Mouse (Mus musculus): ENCODE measurements around the gene Vil1. TPM values are rescaled to one million over a fixed set of nuclear protein-coding genes. Genes with fewer than 3 reads are reported as not detected.
"Not testable (repeated sequence)": the region's sequence is repeated elsewhere in the genome, so short reads cannot be mapped to it uniquely, and the experiment has no call there.

The Vil1 gene
- total RNA-seq, 2 experiments from 2014 or later = 0.52 to 1.1 TPM

GRCm38 (mm10) chr1:74386714-74387385, 22.3 kb upstream of the Vil1 start:
- peak; percentile 93 to 98 for DNase-seq (ENCODE audit: extremely low spot score in 1 of 2, low spot score in 1 of 2)

- DNase-seq (ENCODE audit: extremely low spot score in 1 of 2, low spot score in 1 of 2) = no peak
These were observed 21.7 kb upstream of the Vil1 start for GRCm38 (mm10) chr1:74387386-74387988.

GRCm38 (mm10) chr1:74388398-74388920, 20.7 kb upstream of the Vil1 start:
- no peak for DNase-seq (ENCODE audit: extremely low spot score in 1 of 2, low spot score in 1 of 2)

DNA sequence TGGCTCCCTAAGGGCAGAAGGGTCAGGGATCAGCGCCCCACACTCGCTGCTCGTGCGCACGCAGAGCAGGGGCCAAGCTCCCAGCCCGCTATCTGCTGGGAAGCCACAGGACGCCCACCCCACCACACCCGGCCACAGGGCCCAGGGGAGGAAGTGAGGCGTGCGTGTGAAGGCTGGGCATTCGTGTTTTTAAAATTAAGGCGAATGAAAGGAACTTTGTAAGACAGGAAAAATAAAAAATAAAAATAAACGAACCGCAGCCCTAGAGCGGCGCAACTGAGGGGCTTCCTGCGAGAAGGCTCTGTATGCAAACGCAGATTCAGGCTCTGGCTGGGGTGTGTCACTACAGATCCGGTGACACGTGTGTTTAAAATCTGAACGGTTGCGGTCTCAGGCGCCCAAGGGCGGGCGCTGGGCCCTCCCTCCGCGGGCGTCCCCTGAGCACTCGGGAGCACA, 19.3 kb upstream of the Vil1 start:
- no peak for DNase-seq (ENCODE audit: extremely low spot score in 1 of 2, low spot score in 1 of 2)

GRCm38 (mm10) chr1:74390287-74390906, 18.8 kb upstream of the Vil1 start:
- DNase-seq (ENCODE audit: extremely low spot score in 1 of 2, low spot score in 1 of 2) = peak in 1 of 2 experiments; percentile 54

- DNase-seq (ENCODE audit: extremely low spot score in 1 of 2, low spot score in 1 of 2) = peak; percentile 90 to 94
These were observed 18.0 kb upstream of the Vil1 start, which contains the start of gene Ctdsp1 for GRCm38 (mm10) chr1:74390924-74391748. Gene Ctdsp1 (plus strand): TSS chr1:74391509.

- DNase-seq (ENCODE audit: extremely low spot score in 1 of 2, low spot score in 1 of 2) = peak; percentile 28 to 43
These were observed 17.2 kb upstream of the Vil1 start for GRCm38 (mm10) chr1:74391844-74392441.

- no peak for DNase-seq (ENCODE audit: extremely low spot score in 1 of 2, low spot score in 1 of 2)
These were observed 16.7 kb upstream of the Vil1 start for GRCm38 (mm10) chr1:74392446-74392994.

- DNase-seq (ENCODE audit: extremely low spot score in 1 of 2, low spot score in 1 of 2) = no peak
These were observed 16.2 kb upstream of the Vil1 start for GRCm38 (mm10) chr1:74393010-74393409.

DNA sequence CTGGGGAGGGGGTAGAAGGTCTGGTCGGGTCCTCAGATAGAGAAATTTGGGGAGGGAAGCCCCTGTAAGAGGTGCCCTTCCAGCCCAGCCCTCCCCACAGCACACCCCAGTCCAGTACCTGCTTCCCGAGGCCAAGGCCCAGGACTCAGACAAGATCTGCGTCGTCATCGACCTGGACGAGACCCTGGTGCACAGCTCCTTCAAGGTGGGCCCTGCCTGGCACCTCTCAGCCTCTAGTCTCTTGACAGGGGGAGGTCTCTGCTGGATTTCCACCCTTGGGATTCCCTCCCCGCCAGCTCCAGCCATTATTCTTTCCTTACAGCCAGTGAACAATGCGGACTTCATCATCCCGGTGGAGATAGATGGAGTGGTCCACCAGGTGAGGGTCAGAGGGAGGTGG, 15.5 kb upstream of the Vil1 start:
- DNase-seq (ENCODE audit: extremely low spot score in 1 of 2, low spot score in 1 of 2) = no peak

DNA sequence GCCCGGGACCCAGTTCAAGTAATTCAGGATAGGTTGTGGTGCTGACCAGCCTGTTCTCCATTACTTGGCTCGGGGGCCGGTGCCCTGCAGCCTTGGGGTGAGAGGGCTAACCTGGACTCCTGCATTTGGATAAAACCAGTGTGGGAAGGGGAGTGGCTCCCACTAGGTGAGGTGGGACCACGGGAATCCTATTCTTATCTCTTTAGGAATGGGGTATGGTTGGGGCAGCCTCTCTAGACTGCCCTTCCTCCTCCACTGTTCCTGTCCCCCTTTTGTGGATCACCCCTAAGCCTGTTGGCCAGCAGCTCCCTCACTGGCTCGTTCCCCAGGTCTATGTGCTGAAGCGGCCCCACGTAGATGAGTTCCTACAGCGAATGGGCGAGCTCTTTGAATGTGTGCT, 14.9 kb upstream of the Vil1 start:
- no peak for DNase-seq (ENCODE audit: extremely low spot score in 1 of 2, low spot score in 1 of 2)

DNA sequence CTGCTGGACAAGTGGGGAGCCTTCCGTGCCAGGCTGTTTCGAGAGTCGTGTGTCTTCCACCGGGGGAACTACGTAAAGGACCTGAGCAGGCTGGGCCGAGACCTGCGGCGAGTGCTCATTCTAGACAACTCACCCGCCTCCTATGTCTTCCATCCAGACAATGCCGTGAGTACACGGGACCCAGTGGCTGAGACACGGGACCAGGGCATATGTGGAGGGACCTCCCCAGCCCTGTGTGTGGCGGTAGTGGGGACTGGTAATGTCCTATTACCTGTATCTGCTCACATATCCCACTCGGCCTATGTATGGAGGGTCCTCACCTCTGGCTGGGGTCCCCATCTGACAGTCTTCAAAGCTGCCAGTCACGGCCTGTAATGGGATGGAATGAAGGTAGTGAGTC, 14.3 kb upstream of the Vil1 start:
- no peak for DNase-seq (ENCODE audit: extremely low spot score in 1 of 2, low spot score in 1 of 2)

GRCm38 (mm10) chr1:74395290-74395689, 13.9 kb upstream of the Vil1 start:
- no peak for DNase-seq (ENCODE audit: extremely low spot score in 1 of 2, low spot score in 1 of 2)

GRCm38 (mm10) chr1:74396456-74397222, 12.5 kb upstream of the Vil1 start:
- DNase-seq (ENCODE audit: extremely low spot score in 1 of 2, low spot score in 1 of 2) = not testable (repeated sequence)

DNA sequence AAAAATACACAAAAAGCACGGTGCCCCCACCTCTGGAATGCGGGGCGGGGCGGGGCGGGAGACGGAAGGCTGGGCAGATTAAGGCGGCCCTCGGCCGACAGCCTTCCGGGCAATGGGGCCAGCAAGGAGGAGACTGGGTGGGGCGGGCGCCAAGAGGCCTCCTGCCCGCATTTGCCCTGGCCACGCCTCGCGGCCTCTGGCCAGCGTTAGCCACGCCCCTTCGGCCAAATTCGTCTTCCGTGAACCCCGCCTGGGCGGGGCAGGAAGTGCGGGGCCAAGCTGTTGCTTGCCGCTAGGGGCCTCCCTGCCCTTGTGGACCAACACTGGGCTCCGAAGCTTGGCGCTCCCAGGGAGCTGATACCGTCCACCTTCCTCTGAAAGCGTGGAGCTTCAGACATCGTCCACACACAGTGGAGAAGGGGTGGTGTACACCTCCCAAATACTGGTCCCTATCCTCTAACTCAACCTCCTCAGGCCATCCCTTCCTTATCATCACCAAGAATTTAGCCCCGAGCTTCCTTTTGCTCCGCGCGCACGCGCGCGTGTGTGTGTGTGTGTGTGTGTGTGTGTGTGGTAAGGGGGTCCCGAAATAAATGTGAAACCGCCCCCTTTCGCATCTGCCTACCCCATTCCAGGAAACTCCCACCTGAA, 11.8 kb upstream of the Vil1 start:
- peak; percentile 73 to 75 for DNase-seq (ENCODE audit: extremely low spot score in 1 of 2, low spot score in 1 of 2)

DNA sequence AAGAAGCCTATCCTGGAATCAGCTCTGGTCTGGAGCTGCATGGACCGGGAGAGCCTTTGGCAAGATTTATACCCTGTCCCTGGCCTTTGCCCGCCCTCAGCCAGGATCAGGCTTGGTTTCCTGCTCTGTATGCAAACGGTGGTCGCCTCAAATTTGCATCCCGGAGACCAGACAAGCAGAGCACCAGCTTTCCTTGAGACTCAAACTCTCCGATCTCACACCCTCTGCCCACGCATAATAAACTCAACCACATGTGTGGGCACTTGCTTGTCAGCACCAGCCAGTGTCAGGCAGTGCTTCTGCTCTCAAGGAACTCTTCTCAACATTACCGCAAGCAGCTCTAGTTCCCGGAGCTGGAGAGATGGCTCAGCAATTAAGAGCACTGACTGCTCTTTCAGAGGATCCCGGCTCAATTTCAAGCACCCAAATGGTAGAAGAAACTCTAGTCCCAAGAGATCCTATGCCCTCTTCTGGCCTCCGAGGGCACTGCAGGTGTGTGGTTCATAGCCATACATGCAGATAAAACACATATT, 11.2 kb upstream of the Vil1 start:
- peak in 1 of 2 experiments; percentile 60 for DNase-seq (ENCODE audit: extremely low spot score in 1 of 2, low spot score in 1 of 2)

- DNase-seq (ENCODE audit: extremely low spot score in 1 of 2, low spot score in 1 of 2) = no peak
These were observed 8.6 kb upstream of the Vil1 start for GRCm38 (mm10) chr1:74400531-74400930.

GRCm38 (mm10) chr1:74401015-74401702, 8.0 kb upstream of the Vil1 start:
- no peak for DNase-seq (ENCODE audit: extremely low spot score in 1 of 2, low spot score in 1 of 2)

Measured in layer of hippocampus, postnatal 25 days (tissue).